Mouse (Mus musculus) lung, adult 2 months (tissue): Measurements from ENCODE around the gene Rpl23a. TPM values are rescaled to one million over a fixed set of nuclear protein-coding genes. Genes with fewer than 3 reads are reported as not detected.

Experiments
- DNase-seq: peaks from one replicate; pipeline ENCODE4 v3.0.0; 2022
- H3K4me1 ChIP-seq: fragments of 200-500 bp; 2 replicates; pipeline ENCODE4 v1.6.1; 2011; ENCODE audit warnings: low read length; ENCODE audit not compliant: control insufficient read depth, insufficient read depth
- H3K4me3 ChIP-seq: fragments of 200-500 bp; replicated peaks from 2 replicates; pipeline ENCODE3; 2011; ENCODE audit warnings: low read depth, mild to moderate bottlenecking, control low read depth, low read length; ENCODE audit errors: extremely low read depth
- CTCF ChIP-seq: fragments of 200-500 bp; IDR thresholded peaks from 2 replicates; pipeline ENCODE4 v1.5.1; 2011; ENCODE audit warnings: mild to moderate bottlenecking, low read length, control low read depth; ENCODE audit not compliant: insufficient read depth
- POLR2A ChIP-seq: fragments of 200-500 bp; IDR thresholded peaks from 2 replicates; pipeline ENCODE4 v1.6.1; 2011; ENCODE audit warnings: low read depth, mild to moderate bottlenecking, control low read depth, low read length, borderline replicate concordance; ENCODE audit errors: extremely low read depth
- WGBS: fragments of 180-500 bp; shearing (Covaris S2); methylation state at CpG from one replicate; pipeline ENCODE4 v1.1.7; 2018; 5-methylcytosine and 5-hydroxymethylcytosine counted together
- polyA plus RNA-seq: library from polyadenylated mRNA; depleted of rRNA; stranded (reverse); fragments of >200 nt; gene quantifications from 2 replicates; pipeline ENCODE4 v1.2.3, GENCODE M21; 2012

The Rpl23a gene
- polyA plus RNA-seq, 1 experiment, result 212 TPM

DNA sequence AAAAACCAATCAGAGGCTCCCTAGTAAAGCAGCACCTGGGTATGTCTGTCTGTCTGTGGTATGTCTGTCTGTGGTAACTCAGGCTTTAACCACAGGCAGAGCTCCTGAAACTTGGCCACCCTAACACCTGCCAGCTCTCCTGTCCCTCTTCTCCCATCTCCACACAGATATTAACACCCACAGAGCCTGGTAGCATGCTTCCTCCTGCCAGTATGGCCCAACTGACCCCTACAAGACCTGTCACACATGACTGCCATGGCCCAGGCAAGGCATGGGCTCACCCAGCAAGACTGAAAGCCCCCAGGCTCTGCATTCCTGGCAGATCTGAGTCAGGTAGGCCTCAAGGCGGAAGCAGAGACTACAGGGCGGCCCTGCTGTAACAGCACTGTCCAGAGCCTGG lies 20.3 kb downstream of the Rpl23a start:
- no peak overlapping the region for H3K4me3 ChIP-seq

DNA sequence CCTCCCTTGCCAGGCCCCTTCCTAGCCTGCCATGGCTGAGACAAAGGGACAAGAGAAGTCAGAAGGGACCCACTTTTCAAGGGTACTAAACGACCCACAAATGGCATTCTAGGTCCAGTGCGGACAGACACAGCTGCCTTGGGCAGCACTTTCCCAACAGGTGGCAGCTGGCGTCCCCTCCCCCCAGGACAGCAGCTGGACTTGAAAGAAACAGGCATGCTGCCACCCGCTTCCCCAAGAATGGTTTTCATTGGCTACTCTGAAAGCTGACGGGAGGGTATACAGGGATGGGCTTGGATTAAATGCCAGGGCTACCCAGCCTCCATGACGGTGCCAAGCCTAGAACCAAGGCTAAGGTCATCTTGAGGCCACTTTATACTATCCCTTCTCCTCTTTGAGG lies 20.9 kb downstream of the Rpl23a start:
- 41% methylated on average over 6 of the region's 6 CpGs for WGBS
- DNase-seq, result no peak
- peaks cover 10% of the 10 kb centered on the region for H3K4me1 ChIP-seq
- no peak for TF ChIP-seq CTCF
- TF ChIP-seq POLR2A, result no peak
- H3K4me3 ChIP-seq, result no peak overlapping the region

More for the DNA sequence above, 20.3 kb downstream of the Rpl23a start:
- peaks cover 10% of the 10 kb centered on the region for H3K4me1 ChIP-seq
- DNase-seq, result no peak
- TF ChIP-seq POLR2A (no peak), CTCF (no peak)
- 79% methylated on average over 2 of the region's 2 CpGs for WGBS

DNA sequence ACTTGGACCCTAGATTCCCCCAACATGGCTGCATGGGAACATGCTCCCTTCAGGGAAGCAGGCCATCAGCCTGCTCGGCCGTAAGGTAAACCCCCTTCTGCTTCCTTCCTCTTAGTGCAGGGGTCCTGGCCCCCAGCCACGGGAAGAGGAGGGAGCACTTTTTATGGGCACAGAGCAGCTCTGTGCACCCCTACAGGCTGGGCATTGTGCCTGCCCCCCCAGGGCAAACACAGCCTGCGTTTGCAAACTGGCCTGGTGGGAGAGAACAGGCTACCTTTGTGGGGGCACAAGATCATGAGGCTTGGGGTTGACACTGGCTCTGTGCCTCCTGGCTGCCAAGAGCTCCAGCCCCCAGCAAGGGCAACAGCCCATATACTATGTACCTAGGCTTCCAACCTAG lies 21.4 kb downstream of the Rpl23a start:
- TF ChIP-seq POLR2A (no peak), CTCF (no peak)
- Histone ChIP-seq H3K4me1 (peaks cover 10% of the 10 kb centered on the region), H3K4me3 (no peak overlapping the region)
- no peak for DNase-seq
- WGBS, result 28% methylated on average over 4 of the region's 4 CpGs

DNA sequence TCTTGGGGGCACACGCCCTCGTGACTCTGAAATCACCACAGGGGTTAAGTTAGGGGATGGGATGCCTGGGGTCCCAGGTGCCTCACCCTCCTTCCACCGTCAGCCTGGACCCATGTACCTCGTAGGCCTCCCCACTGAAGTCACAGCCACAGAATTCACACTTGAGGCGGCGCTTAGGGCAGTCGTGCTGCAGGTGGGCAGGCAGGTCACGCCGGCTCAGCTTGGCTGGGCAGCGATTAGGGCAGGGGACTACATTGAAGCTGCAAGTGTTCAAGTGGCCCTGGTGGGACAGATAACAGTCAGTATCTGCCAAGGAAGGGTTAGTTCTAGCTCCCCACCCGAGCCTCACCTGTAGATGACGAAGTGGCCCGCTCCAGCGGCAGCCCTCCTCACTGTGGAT lies 22.2 kb downstream of the Rpl23a start:
- Histone ChIP-seq H3K4me3 (no peak overlapping the region), H3K4me1 (peaks cover 10% of the 10 kb centered on the region)
- no peak for DNase-seq
- TF ChIP-seq CTCF (no peak), POLR2A (no peak)
- 87% methylated on average over 14 of the region's 14 CpGs for WGBS

DNA sequence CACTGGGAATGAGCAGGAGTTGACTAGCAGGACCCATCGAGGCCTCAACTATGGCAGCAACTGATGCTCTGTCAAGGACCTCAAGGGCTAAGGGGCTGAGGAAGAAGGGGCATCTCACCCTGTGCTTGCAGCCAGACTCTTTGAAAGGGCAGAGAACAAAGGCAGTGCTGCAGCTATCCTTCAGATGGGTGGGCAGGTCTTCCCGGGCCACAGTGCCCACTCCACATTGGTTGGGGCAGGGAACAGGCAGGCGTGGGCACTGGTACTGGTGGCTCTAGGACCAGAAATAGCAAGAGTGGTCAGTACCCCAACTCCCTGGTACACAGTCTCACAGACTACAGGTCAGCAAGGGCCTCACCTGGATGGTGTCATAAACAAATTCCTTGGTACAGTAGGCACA lies 22.7 kb downstream of the Rpl23a start:
- H3K4me1 ChIP-seq, result peaks cover 10% of the 10 kb centered on the region
- TF ChIP-seq CTCF (no peak), POLR2A (no peak)
- no peak overlapping the region for H3K4me3 ChIP-seq
- no peak for DNase-seq
- 71% methylated on average over 3 of the region's 3 CpGs for WGBS

DNA sequence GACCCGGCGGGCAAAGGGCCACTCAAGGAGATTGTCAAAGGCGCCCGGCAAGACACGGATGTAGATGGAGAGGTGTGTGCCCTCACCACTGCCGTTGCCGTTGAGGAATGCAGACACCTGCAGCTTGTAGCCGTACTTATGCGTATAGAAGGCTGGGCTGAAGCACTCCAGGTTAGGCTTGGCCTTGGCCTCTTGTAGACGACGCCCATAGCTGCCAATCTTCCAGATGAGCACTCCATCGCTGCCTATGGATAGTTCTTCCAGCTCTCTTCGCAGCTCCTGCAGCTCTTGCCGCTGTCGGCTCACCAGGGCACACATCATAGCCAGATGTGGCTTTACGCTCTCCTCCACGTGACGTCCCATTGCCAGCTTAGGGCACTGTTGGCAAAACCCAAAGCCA lies 23.2 kb downstream of the Rpl23a start:
- TF ChIP-seq CTCF (no peak), POLR2A (no peak)
- DNase-seq, result no peak
- WGBS, result 71% methylated on average over 18 of the region's 18 CpGs
- Histone ChIP-seq H3K4me1 (peaks cover 10% of the 10 kb centered on the region), H3K4me3 (no peak overlapping the region)

DNA sequence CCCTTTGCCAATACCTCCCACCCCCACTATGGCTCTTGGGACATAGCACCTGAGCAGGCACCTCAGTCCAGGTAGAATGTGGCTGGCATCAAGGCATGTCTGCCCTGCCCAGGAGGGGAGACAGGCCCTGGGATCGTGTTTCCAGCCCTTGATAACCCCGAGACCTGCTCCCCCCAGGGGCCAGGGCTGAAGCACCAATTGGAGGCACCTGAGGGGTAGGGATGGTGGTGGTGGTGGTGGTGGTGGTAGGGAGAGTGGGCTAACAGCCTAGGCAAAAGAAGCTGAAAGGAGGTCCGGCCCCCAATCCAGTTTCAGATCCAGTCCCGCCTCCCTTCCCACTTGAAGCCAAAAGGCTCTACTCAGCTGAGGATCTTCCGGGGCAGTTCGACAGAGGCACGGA lies 23.8 kb downstream of the Rpl23a start:
- no peak for DNase-seq
- H3K4me3 ChIP-seq, result no peak overlapping the region
- no peak for TF ChIP-seq POLR2A
- 0 out of 2 replicates have a peak, but pooled peaks have one; percentile 2 for TF ChIP-seq CTCF
- peaks cover 9% of the 10 kb centered on the region for H3K4me1 ChIP-seq
- WGBS, result 59% methylated on average over 7 of the region's 7 CpGs

DNA sequence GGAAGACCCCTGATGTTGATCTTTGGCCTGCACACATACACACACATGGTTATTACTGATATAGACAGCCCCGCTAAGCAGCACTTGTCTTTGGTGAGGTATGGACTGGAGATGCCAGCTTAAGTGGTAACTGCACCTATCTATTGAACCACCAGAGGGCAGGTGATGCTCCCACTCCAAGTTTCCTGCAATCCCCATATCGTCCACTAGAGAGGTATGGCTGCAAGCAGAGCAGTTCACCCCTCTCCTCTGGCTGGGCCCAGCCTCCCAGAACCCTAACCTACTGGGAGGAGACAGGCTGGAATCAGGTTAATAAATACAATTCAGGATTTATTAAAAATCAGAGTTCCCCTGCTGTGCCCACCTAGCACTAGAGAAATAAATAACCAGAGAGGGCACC lies 24.3 kb downstream of the Rpl23a start:
- 15% methylated on average over 2 of the region's 2 CpGs for WGBS
- H3K4me3 ChIP-seq, result no peak overlapping the region
- TF ChIP-seq POLR2A (no peak), CTCF (peak; percentile 100)
- peak; percentile 58 for DNase-seq
- peaks cover 7% of the 10 kb centered on the region for H3K4me1 ChIP-seq

DNA sequence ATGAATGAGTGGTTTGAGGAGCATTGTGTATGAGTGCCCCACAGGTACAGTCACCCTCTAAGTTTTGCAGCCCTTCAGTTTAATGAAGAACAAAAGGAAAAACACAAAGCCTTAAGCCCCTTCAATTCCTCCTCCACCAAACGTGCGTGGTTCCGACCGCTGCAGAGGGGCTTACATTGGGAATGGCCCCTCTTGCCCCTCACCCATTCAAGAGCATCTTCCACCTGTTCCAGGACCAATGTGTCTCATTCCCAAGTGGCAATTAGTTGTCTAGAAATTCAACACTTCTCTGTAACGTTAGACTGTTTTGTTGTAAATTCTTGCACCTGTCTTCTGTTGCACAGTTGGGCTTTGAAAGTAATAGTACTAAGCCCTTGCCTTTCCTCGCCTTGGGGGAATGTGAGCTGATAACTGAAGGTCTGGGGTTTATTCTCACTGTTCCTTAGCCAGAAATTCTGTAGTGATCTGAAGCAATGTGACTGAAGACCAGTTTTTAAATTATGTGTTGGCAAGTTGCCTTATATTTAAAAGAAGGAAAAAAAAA lies 27.2 kb downstream of the Rpl23a start:
- H3K4me3 ChIP-seq, result no peak overlapping the region
- no peak for DNase-seq
- peaks cover 13% of the 10 kb centered on the region for H3K4me1 ChIP-seq
- WGBS, result 82% methylated on average over 6 of the region's 6 CpGs
- TF ChIP-seq POLR2A (no peak), CTCF (no peak)

DNA sequence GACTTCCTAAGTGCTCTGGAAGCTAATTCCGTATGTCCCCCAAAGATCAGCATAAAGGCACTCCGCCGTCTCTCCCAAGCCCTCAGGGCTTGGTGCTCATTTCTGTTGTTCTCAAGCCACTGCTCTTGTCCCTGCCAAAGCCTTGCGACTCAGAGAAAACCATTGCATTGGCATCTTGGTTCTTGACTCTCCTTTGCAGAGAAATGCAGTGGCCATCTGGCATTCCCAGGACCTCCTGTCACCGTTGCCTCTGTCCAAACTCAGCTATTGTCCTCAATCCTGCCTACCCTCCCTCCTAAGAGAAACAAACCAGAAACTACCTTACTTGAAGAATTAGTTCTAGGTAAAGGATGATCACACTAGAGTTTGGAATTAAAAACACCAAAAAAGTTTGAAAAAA lies 27.7 kb downstream of the Rpl23a start:
- H3K4me1 ChIP-seq, result peaks cover 13% of the 10 kb centered on the region
- no peak overlapping the region for H3K4me3 ChIP-seq
- no peak for DNase-seq
- TF ChIP-seq CTCF, result no peak
- TF ChIP-seq POLR2A, result no peak
- WGBS, result 86% methylated on average over 5 of the region's 5 CpGs
